Mouse (Mus musculus): ENCODE results near the gene Prrt3.

Prrt3 gene

GRCm38 (mm10) chr6:113489410-113489809, 12.3 kb downstream of the Prrt3 start:
- no peak for DNase-seq

- no peak for DNase-seq
Observed at GRCm38 (mm10) chr6:113487125-113487576, 14.6 kb downstream of the Prrt3 start.

- no peak for DNase-seq
Observed at GRCm38 (mm10) chr6:113483729-113484128, 18.0 kb downstream of the Prrt3 start.

GRCm38 (mm10) chr6:113483100-113483615, 18.6 kb downstream of the Prrt3 start, which contains the start of gene Creld1:
Gene Creld1 (plus strand): TSS chr6:113483297.
- peak; percentile 90 to 92 for DNase-seq

GRCm38 (mm10) chr6:113482477-113483099, 19.1 kb downstream of the Prrt3 start:
- DNase-seq: peak in 1 of 2 experiments; percentile 27

- DNase-seq: no peak
Observed at GRCm38 (mm10) chr6:113480555-113481373, 21.0 kb downstream of the Prrt3 start.

GRCm38 (mm10) chr6:113478906-113479305, 22.8 kb downstream of the Prrt3 start:
- DNase-seq: no peak

GRCm38 (mm10) chr6:113477353-113477752, 24.4 kb downstream of the Prrt3 start:
- no peak for DNase-seq

- no peak for DNase-seq
Observed at GRCm38 (mm10) chr6:113473715-113474114, 28.0 kb downstream of the Prrt3 start.

- DNase-seq: no peak
Observed at GRCm38 (mm10) chr6:113473246-113473645, 28.5 kb downstream of the Prrt3 start.

GRCm38 (mm10) chr6:113472061-113472460, 29.7 kb downstream of the Prrt3 start:
- DNase-seq: no peak

- DNase-seq: no peak
Observed at GRCm38 (mm10) chr6:113471297-113471936, 30.3 kb downstream of the Prrt3 start, which contains the start of gene Il17rc. Gene Il17rc (plus strand): TSS chr6:113471427.

GRCm38 (mm10) chr6:113469432-113469831, 32.3 kb downstream of the Prrt3 start:
- DNase-seq: peak in 1 of 2 experiments; percentile 47

GRCm38 (mm10) chr6:113469021-113469420, 32.7 kb downstream of the Prrt3 start:
- peak; percentile 57 to 66 for DNase-seq

GRCm38 (mm10) chr6:113468512-113468911, 33.2 kb downstream of the Prrt3 start:
- DNase-seq: no peak

- DNase-seq: no peak
Observed at GRCm38 (mm10) chr6:113465602-113466001, 36.1 kb downstream of the Prrt3 start.

- no peak for DNase-seq
Observed at GRCm38 (mm10) chr6:113464040-113464439, 37.7 kb downstream of the Prrt3 start.

GRCm38 (mm10) chr6:113458635-113459034, 43.1 kb downstream of the Prrt3 start:
- peak in 1 of 2 experiments; percentile 18 for DNase-seq

GRCm38 (mm10) chr6:113457952-113458534, 43.7 kb downstream of the Prrt3 start, which contains the start of gene Il17re:
Gene Il17re (plus strand): TSS chr6:113458484.
- DNase-seq: peak; percentile 40 to 60

- DNase-seq: no peak
Observed at GRCm38 (mm10) chr6:113455007-113455406, 46.7 kb downstream of the Prrt3 start.

GRCm38 (mm10) chr6:113451839-113452238, 49.9 kb downstream of the Prrt3 start:
- no peak for DNase-seq

GRCm38 (mm10) chr6:113447639-113448038, 54.1 kb downstream of the Prrt3 start:
- no peak for DNase-seq

Measured in thymus, adult 18-20 months (tissue).